Mouse (Mus musculus) layer of hippocampus, postnatal 10 days (tissue): Measurements from ENCODE around the gene Gm20403. TPM values are rescaled to one million over a fixed set of nuclear protein-coding genes. Genes with fewer than 3 reads are reported as not detected.
"Not testable (repeated sequence)": the region's sequence is repeated elsewhere in the genome, so short reads cannot be mapped to it uniquely, and the experiment has no call there.

ENCODE experiments used
- DNase-seq, 2 experiments: peaks; one replicate each; pipeline ENCODE4 v3.0.0; 2021; ENCODE audit warnings: low spot score in 2 of 2
- long read RNA-seq: library from polyadenylated mRNA; stranded (forward); transcript quantifications from one replicate; pipeline ENCODE4 v2.0.0, GENCODE M21; 2023
- total RNA-seq, 2 experiments: library from RNA; stranded (reverse); gene quantifications; 2 replicates each; pipeline ENCODE4 v1.2.3; 2021

Gene Gm20403
- total RNA-seq, result not detected
- long read RNA-seq, result 0 reads

- peak; percentile 28 to 52 for DNase-seq
Measured at GRCm38 (mm10) chr12:54986052-54986717, at the start of gene Gm20403. Gene Gm20403 (minus strand): TSS chr12:54986529.

GRCm38 (mm10) chr12:55027088-55027487 is 40.8 kb upstream of the Gm20403 start:
- DNase-seq, result no peak

- no peak for DNase-seq
Measured at GRCm38 (mm10) chr12:55023284-55023683, 37.0 kb upstream of the Gm20403 start.

- DNase-seq, result no peak
Measured at GRCm38 (mm10) chr12:55019421-55019877, 33.1 kb upstream of the Gm20403 start.

GRCm38 (mm10) chr12:55017119-55017721 is 30.9 kb upstream of the Gm20403 start:
- DNase-seq, result no peak

GRCm38 (mm10) chr12:55016339-55017118 is 30.2 kb upstream of the Gm20403 start:
- DNase-seq, result no peak

GRCm38 (mm10) chr12:55015428-55015827 is 29.1 kb upstream of the Gm20403 start:
- DNase-seq, result no peak

GRCm38 (mm10) chr12:55013626-55014398 is 27.5 kb upstream of the Gm20403 start, which contains the start of gene Baz1a:
Gene Baz1a (minus strand): TSS chr12:55014348.
- DNase-seq, result no peak

- no peak for DNase-seq
Measured at GRCm38 (mm10) chr12:55013031-55013430, 26.7 kb upstream of the Gm20403 start.

GRCm38 (mm10) chr12:55007361-55008008 is 21.2 kb upstream of the Gm20403 start:
- no peak for DNase-seq

- DNase-seq, result no peak
Measured at GRCm38 (mm10) chr12:55006071-55006470, 19.7 kb upstream of the Gm20403 start.

GRCm38 (mm10) chr12:55004396-55004795 is 18.1 kb upstream of the Gm20403 start:
- DNase-seq, result no peak

GRCm38 (mm10) chr12:55003843-55004242 is 17.5 kb upstream of the Gm20403 start:
- DNase-seq, result no peak

GRCm38 (mm10) chr12:55002532-55002931 is 16.2 kb upstream of the Gm20403 start:
- not testable (repeated sequence) for DNase-seq

GRCm38 (mm10) chr12:54999016-54999690 is 12.8 kb upstream of the Gm20403 start:
- peak in 1 of 2 experiments; percentile 11 for DNase-seq

GRCm38 (mm10) chr12:54998411-54998810 is 12.1 kb upstream of the Gm20403 start:
- DNase-seq, result no peak

GRCm38 (mm10) chr12:54996979-54997474 is 10.7 kb upstream of the Gm20403 start:
- DNase-seq, result no peak

GRCm38 (mm10) chr12:54995965-54996364 is 9.6 kb upstream of the Gm20403 start:
- no peak for DNase-seq

GRCm38 (mm10) chr12:54994418-54994817 is 8.1 kb upstream of the Gm20403 start:
- no peak for DNase-seq

- no peak for DNase-seq
Measured at GRCm38 (mm10) chr12:54994068-54994386, 7.7 kb upstream of the Gm20403 start.
